Mouse (Mus musculus) frontal cortex, adult (tissue): Measurements from ENCODE around the gene Spats2.

Experiments used
- ATAC-seq: cut with Nextera tagmentation; 2 replicates; pipeline ENCODE4 v1.9.2; 2017; ENCODE audit warnings: mild to moderate bottlenecking, moderate library complexity, mixed read lengths; ENCODE audit not compliant: low TSS enrichment

Gene Spats2

DNA sequence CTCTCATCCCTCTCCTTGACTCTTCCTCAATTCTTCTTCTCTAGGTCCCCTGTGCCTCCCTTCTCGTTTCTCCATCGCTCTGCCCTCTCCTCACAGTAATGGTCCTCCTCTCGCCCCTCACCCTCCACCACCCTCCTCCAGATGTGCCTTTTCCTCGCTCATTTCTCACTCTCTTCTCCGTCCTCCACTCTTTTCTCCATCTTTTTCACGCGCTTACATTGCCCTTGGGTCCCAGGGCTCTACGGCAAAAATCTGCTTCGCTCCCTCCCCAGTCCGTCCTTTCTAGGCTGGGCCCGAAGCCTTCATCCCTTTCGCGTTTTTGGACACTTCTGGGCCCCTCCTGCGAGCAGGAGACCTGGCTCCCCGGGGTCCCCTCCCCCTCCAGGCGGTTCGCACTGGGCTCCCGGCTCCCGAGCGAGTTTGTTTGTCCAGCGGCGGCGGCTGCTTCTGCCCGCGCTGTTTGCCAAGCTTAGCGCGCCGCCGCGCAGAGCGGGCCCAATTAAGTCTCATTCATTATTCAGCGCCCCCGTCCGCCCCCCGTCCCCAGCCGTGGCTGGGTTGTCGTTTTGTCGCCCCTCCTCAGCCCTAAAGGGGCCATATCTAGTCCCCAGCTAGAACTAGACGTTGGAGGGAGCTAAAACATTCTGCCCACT is 27.8 kb upstream of the Spats2 start:
- ATAC-seq = no peak

DNA sequence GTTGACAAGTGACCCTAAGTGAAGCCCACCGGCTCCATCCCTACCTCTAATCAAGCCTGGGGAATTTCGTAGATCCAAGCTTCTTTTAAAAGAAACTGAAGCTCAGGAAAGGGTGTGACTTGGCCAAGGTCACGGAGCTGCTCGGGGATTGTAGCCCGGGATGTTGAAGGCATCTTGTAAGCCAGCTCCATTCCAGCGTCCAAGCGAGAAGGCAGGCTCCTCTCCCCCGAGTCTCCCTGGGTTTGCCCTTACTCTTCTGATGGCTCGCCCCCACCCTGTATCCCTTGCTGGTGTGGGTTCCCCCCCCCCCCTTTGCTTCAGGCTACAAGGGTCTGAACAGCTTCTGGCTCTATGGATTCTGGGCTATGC is 27.2 kb upstream of the Spats2 start:
- ATAC-seq = no peak

DNA sequence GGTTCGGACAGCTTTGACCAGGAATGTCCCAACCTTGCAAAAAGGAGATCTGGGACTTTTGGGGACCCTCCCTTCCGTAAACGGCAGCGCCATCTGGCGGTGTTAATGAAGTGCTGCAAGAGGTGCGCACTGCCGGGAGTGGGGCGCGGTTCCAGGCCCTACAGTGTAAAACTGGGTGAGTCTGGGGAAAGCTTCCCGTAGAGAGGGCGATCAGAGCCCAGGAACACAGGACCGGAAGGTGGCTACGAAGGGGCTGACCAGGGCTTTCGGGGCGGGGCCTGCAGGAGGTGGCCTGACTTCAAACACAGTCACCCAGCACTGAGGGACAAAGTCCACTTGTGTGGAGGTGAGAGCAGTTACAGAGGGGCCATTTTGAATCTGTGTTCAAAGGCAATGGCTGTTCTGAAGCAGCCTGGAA is 26.6 kb upstream of the Spats2 start:
- no peak; the same call in 1 of the 2 replicates for ATAC-seq

DNA sequence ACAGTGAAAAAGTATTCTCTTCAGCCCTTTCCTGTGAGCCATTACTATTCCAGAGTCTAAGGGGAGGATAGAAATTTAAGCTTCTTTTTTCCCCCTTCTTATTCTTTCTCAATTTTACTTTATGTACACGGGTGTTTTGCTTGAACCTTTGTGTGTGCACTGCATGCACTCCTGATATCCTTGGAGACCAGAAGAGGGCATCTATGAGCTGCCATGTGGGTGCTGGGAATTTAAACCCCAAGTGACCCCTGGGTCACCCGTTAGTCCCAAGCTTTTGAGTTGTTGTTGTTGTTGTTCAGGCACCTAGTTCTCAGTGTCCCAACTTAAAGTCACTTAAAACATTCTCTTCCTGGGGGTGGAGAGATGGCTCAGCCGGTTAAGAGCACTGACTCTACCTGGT is 25.7 kb upstream of the Spats2 start:
- no peak for ATAC-seq

DNA sequence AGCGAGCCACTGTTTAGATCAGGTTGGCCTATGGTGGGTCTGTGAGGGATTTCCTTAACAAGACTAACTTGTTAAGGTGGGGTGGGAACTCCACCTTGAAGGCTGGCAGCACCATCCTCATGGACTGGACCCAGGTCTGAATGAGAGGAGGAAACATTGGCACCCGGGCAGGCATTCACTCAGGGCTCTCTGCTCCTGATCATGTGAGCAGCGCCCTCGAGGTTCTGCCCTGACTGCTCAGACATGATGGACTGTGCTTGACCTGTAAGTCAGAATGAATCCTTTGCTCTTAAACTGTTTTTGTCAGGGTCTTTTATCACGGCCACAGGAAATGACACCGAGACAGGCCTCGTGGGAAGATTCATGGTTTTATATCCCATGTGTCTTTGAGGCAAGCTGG is 20.5 kb upstream of the Spats2 start:
- no peak for ATAC-seq

DNA sequence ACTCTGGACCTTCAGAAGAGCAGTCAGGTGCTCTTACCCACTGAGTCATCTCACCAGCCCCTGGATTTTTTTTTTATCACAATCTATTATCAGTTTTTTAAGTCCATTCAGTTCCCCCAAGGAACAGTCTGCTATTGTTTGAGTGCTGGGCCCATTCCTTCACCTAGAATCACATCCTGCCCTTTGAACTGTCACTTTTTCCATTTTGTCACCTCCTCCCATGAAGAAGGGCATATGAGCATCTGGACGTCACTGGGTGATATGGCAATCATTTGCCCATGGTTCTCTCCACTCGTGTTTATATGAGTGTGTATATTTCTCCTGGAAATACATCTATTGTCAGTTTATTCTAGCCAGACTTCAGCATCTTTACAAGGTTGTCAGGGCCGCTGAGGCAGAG is 17.9 kb upstream of the Spats2 start:
- no peak for ATAC-seq

DNA sequence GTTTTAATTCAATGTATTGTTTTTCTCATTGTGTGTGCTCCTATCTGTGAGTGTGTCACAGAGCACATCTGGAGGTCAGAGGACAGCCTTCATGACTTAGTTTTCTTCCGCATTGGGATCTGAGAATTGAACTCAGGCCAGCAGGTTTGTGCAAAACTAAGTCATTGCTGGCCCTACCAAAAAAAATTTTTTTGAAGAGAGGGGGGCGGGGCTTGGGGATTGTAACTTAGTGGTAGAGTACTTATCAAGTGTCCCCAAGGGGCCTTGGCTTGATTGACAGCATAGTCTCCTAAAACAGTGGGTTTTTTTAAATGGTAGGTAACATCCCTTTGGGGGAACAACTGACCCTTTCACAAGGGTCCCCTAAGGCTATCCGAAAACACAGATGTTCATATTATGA is 14.6 kb upstream of the Spats2 start:
- ATAC-seq = no peak

DNA sequence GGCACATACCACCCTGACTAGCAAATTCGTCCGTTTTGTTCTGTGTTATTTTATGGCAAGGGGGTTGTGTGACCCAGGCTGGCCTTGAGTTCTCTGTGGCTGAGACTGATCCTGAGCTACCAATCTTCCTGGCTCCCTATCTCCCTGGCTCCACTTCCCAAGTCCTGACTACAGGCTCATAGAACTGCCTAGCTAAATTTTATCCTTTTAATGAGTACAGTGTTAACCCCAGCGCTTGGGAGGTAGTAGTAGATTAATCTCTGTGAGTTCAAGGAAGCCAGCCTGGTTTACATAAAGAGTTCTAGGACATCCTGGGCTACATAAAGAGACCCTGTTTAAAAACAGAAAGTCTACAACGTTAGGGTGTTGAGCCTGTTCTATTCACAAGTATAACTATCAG is 13.9 kb upstream of the Spats2 start:
- ATAC-seq = no peak

DNA sequence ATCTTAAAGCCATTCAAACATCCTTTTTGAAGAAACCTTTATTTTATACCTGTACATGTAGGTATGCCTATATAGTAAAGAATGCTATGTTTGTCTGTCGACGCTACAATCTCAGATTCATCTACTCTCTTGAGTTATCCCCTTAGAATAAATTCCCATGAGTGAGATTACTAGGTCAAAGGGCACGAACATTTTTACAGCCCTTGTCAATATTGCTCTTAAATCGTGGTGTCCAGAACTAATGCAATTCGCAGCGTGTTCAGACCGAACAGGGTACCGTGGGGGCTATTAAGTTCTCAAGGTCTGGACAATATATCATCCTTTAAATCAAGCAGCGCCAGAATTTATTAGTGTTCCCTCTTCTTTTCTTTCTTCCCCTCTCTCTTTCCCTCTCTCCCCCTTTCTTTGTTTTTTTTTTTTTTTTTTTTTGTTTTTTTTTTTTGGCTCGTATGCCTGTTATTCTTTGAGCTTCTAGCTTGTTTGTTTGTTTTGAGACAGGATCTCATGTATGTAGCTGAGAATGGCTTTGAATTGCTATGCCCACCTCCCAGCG is 12.8 kb upstream of the Spats2 start:
- ATAC-seq = no peak

DNA sequence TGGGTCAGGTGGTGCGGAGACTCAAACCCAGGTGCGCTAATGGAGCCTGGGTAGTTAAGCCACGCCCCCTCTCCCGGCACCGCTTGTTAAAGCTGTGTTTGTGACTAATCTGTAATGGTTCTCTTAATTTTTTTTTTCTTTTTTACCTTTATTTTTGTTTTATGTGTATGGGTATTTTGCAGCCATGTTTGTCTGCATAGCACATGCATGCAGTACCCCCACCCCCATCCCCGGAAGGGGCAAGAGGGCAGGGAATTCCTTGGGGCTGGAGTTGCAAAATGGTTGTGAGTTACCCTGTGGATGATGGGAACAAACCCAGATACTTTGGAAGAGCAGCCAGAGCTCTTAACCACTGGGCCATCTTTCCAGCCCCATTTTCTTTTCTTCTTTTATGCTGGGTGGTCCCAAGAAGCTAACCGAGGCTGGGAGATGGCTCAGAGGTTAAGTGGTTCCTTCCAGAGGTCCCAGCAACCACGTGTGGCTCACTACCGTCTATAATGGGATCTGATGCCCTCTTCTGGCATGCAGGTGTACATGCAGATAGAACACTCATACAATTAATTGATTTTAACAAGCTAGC is 12.2 kb upstream of the Spats2 start:
- ATAC-seq = no peak

DNA sequence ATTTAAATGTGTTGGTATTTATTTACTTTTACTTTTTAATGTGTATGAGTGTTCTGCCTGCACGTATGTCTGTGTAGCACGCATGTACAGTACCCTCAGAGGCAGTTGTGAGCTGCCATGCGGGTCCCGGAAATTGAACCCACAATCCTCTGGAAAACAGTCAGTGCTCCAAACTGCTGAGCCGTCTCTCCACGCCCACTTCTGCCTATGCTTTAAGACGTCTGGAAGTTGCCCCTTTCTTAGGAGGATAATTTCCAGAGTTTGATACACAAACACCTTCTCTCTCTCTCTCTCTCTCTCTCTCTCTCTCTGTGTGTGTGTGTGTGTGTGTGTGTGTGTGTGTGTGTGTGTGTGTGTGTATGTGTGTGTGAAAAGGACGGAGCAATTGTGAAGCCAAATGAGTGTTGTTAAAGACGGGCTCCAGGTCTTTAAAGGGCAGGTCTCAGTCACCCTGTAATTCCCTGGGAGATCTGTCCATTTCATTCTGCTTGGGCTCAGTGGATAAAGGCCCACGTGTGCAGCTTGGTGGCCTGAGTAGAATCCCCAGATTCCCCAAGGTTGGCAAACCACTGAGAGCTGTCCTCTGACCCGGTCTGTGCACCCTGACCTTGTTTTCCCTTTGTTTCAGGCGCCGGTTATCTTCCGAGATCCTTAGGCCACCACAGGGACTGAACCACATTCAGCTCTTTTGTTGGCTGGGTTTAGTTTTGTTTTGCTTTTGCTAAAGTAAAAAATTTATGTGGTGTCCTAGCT is 11.2 kb upstream of the Spats2 start:
- no peak for ATAC-seq

DNA sequence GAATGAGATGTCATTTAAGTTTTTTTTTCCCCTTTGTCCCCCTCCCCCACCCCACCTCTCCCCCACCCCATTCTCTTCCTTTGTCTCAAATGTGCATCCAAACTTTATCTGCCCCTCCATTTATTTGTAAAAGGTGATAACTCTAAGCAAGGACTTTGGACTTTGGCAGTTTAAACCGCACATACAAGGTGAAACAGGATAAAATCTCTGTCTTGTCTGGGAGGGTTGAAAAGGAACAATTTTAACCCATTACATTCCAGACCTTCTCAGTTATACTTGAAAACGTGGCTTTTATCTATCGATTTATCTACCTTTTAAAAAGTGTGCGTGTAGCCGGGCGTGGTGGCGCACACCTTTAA is 10.7 kb upstream of the Spats2 start:
- ATAC-seq = no peak

DNA sequence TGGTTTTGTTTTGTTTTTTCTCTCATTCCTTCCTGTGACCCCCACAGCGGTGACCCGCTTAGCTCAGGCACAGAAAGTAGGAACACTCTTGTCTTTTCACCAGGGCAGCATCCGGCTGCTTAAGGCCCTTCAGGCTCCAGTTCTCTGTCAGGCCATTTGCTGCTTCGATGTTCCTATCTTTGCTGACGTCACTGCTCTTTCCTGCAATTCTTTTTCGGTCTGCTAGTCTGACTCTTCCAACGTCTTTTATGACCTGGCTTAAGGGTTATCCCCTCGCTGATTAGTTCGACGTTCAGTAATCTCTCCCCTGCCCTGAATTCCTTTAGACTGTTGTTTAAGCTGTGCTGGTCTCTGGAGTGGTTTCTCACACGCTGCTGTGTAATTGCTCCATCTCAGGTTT is 9.2 kb upstream of the Spats2 start:
- ATAC-seq = no peak

DNA sequence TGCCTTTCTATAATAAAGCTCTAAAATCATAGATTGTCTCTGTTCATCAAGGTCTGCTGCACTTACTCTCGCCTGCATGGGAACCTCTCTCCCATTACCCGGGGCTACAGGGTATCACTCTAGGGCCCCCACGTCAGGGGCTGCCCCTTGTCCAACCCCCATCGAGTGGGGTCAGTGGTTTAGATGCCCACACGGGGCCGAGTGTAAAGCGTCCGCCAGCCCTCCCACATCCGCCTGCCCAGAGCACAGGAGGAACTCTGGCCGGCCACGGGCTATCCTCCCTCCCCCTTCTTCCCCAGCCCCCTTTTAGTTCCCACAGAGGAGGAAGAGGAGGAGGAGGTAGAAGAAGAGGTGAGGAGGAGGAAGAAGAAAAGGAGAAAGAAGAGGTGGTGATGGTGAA is 4.9 kb upstream of the Spats2 start:
- no peak for ATAC-seq

DNA sequence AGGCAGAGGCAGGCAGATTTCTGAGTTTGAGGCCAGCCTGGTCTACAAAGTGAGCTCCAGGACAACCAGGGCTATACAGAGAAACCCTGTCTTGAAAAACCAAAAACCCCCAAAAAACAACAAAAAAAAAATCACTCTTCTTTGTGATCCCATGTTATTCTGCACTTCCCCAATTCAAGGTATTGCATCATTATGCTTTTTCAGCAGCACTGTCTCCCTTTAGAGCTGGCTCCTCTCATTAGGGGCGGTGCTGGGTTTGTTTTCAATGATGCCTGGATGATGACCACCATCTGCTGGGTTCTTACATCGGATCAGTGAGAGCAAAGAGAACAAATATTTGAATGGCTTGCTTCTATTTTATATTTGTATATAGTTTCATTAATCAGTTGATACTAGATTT is 3.1 kb upstream of the Spats2 start:
- no peak for ATAC-seq

DNA sequence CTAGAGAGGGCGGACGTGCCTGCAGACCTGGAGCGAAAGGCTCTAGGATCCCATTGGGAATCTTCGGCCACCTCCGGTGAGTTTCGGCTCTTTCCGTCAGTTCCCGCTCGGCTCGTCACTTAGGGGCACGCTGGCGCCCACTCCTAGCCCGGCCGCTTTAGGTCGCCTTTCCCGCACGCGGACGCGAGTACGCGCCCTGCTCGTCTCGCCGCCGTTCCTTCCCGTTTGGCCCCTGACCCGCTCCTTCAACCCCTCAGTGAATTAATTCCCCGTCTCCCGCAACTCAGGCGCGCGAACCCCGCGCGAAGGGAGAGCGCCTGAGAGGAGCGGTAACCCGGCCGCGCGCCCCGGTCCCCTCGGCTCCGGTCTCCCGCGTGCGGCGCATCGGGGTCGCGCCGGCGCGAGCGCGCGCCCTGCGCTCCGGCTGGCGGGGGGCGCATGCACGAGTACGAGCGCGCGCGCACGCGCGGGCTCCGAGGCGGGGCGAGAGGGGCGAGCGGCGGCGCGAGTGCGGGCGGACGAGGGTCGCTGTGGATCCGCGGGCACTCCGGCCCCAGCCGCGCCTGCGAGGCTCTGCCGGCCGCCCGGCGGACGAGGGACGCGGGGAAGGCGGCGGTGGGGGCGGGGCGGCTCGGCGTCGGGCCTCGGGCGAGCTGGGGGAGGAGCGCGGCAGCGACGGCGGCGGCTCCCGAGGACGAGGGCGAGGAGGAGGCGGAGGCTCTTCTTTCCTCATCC is 532 bp downstream of the Spats2 start:
- ATAC-seq = peak; percentile 90

DNA sequence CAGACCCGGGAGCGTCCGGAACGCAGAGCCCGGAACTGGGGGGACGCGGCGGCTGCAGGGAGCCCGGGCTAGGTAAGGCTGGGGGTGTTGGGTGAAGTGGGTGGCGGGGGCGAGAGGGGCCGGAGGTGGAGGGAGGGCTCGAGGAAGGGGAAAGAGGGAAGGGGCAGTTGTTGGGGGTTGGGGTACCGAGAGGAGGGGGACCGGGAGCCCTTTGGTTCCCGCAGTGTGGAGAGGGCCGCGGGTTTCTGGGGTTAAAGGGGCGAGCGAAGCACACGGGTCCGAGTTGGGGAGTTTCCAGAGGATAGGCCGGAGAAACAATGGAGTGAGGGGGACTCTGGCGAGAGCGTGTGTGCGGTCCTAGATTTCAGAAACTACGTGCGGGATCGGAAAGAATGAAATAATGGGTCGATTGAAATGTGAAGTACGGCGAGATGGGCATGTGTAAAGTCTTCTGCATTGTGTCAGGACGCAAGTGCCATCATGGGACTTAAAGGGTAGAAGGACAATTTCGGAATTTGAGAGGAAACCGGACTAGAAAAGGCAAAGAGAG is 1.2 kb downstream of the Spats2 start:
- no peak for ATAC-seq

DNA sequence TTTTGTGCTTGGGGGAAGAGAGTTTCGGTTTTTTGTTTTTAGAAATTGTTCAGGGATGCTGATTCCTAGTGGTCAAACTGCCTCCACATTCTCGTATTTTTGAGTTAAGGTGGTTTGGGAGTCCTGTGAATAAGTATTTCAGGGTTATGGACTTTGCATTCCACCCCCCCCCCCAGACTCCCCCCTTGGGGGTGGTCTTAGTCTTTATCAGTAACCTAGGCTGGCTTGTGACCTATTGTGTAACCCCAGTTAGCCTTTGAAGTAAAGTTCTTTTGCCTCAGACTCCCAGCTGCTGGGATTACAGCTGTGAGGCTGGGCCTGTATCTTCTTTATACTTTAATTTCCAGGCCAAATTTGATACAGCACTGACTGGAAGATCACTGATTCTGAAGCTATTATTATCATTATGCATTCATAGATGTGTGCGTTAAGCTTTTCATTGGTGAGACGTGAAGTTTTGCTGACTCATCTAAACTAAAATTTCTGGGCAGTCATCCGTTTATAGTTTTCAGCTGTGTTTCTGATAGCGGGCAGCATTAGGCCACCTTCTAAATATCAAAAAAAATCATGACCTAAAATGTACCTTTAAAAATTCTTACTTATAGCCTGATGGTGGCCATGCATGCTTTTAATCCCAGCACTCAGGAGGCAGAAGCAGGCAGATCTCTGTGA is 2.3 kb downstream of the Spats2 start:
- ATAC-seq = no peak

DNA sequence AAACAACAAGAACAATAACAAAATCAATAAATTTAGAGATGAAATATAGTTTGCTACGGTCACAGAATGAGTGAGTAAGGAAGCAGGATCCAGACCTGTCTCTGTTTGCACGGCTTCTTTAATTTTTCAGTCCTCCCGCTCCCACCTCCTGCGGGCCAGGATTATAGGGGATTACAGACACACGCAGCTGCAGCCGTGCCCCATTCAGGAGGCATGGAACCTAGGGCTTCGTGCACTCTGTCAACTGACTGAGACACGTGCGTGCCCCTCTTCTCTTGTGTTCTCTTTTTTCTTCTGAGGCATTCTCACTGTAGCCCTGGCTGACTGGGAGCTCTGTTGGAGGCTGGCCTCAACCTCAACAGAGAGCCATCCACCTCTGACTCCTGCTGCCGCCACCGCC is 3.7 kb downstream of the Spats2 start:
- ATAC-seq = no peak

DNA sequence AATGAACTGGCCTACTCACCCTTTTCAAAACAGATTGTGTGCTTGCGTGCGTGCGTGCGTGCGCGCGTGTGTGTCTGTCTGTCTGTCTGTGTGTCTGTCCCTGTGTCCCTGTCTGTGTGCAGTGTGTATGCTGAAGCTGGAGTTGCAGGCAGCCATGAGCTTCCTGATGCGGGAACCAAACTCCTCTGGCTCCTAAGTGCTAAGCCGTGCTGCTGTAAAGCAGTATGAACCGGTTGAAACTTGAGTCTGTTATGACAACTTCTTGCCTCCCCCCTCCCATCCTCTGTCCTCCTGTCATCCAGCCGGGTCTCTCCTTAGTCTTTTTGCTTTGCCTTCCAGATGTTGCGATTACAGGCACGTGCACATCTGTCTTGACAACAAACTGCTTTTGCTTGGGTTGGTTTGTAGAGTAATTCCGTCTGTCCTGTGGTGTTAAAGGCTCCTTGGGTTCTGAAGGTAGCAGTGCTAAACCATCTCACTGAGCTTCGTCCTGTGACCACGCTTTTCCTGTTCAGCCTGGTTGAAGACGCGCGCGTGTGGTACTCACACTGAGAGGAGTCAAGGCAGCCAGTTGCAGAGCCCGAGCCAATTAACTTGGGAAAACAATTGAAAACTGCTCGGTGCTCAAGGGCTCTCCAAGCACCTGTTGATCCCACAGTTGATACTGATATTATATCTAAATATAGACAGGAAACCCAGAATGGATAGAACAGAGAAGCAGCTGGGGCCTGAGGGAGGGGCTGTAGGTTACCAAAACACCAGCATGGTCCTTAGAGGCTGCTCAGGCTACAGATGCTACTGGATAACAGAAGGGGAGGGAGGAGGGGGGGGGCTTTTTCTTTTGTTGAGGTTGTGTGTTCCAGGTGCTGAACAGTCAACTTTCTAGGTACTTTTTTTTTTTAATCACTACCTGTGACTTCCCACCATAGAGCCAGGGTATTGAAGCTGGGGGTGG is 4.5 kb downstream of the Spats2 start:
- no peak for ATAC-seq

DNA sequence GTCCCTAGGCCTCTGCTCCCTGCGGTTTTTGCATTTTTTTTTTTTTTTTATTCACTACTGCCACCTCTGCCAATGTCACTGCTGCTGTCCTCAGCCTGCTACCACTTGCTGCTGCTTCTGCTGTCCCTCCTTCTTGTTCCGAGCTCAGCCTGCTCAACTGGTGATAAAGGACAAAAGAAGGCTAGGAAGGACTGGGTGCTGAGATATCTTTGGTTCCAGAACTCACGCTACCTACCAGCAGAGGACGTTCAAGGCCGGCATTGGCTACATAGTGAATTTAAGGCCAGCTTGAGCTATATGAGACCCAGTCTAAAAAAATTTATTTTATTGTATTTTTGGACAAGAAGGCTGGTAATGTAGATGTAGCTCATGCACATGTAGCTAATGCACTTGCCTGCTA is 12.7 kb downstream of the Spats2 start:
- no peak for ATAC-seq
